Mouse (Mus musculus): ENCODE measurements around the gene Crabp2. TPM values are rescaled to one million over a fixed set of nuclear protein-coding genes. Genes with fewer than 3 reads are reported as not detected.

The Crabp2 gene
- 1 to 10 TPM; 1.8 to 6.7 TPM for polyA plus RNA-seq (2012; fragmentation: generic; extraction: Trizol)

DNA sequence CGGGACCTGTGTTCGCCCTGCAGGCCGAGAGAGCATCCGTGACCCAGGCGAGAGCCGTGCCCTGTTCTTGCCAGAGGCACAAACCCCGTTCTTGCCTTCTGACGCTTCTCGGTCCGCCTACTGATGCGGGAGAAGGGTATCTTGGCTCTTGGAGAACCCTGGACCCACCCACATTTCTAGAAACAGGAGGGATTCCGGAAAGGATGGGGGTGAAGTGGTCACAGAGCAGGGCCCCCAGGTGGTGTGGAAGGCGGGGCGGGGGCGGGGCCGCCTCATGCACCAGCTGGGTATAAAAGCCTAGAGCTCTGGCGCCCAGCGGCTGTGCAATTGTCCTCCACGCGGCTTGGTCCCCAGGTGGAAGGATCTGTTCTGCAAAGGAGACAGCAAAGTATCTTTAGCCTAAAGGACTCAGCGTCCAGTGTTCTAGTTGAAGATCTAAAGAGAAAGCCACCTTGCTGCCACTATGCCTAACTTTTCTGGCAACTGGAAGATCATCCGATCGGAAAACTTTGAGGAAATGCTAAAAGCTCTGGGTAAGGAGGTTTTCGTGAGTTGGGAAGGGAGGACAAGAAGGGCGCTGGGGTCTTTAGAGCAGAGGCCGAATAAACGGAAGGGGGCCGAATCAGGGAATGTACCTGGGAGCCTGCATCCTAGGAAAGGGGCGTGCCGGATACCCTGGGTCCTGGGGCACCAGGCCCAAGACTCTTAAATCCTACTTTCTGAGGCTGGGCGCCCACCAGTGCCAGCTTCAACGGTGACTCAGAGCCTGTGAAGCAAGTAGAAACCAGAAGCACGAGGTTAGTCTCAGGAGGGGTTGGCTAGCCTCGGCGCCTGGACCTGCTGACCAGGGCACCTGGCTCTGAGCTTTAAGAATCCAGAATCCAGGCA, at the start of gene Crabp2:
Gene Crabp2, plus strand, starts transcription at position 289 of the 888 bp plus-strand sequence.

DNA sequence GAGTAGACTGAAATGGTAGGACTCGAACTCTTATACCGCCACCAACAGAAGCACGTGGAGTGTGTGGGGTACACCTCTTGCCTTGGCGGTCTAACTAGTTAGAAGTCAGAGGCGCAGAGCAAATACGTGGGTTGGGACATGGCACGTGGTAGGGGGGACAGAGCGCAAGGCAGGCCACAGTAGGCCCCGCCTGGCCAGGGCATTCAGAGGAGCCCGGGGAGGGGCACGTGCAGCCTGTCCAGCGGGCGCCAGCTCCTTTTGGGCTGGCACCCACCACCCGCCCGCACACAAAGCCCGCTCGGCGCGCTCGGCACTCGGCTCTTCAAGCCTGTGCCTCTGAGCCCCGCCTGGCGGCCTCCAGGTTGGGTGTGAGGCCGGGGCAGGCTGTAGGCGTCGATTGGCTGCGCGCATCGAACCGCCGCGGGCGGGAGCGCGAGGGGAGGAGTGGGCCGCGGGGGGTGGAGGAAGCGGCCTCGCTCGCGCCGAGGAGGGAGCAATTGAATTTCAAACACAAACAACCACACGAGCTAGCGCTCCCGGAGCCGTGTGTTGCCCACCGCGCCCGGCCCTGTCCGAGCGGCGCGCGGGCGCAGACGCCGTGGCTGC, 42.5 kb upstream of the Crabp2 start, which contains the start of gene Hdgf:
Gene Hdgf, plus strand, starts transcription at position 442 of the 606 bp plus-strand sequence.

DNA sequence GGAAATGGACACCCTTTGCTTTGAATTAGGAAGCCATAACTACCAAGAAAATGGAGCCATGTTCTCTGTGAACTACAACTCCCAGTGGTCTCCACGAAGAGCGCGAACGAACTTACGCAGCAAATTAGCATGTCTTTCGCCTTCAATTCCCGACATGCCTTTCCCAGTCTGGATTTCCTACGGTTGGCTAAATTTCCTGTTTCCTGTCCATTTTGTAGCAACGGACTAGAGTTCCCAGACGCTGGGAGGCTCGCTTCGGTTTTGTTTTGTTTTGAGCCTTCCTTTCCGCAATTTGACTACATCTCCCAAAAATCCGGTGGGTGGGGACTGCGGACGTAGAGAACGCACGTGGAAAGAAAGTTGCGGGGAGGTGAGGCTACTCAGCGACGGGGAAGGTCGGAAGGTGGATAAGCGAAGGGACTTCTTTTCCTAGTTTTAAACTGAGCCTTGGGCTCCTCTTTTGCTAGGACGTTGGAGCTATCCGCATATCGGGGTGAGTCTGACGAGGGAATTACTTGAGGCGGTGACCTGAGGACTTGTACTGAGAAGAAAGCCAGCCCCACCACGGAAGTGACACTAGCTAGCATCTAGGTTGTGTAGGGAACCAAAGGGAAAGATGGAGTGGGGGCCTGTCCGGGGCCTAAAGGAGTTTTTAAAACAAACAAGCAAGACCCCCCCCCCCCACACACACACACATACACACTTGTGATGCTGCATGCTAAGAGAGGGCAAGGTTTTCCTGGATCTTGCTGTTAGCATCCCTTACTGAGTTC, 28.9 kb upstream of the Crabp2 start, which contains the start of gene Mrpl24:
Gene Mrpl24, plus strand, starts transcription at position 171 of the 773 bp plus-strand sequence.

DNA sequence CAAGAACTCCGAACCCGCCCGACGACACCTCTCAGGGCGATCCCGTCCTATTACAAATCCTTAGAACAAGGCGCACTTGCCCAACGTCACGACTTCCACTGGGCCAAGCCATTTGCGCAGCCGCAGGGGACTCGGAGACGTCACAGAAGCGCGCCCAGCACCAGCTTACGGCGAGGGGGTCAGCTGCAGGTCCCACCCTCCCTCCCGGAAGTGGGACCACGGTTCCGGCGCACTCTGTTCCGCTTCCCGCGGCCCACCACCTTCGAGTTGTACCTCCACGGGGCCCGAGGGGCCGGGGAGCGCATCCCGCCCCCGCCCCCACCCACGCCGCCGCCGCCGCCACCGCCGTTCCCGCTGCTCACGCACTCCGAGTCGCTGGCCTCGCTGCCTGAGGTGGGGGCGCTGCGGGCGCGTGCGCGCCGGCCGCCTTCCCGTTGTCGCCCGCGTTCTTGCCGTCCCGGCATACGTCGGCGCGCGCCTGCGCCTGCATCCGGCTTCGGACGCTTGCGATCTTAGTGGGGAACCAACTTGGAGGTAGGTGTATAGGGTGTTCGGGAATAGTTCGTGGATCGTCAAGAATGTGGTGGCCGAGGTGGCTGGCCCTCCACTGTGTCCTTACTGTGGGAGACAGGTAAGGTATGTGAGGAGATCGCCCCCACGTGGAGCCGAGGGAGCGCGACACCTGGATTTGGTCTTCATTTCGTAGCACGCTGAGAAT, 18.2 kb upstream of the Crabp2 start, which contains the start of the genes Isg20l2 and Rrnad1:
Gene Isg20l2, plus strand, starts transcription at position 237 of the 718 bp plus-strand sequence.
Gene Rrnad1, minus strand, starts transcription at position 640 of the 718 bp plus-strand sequence.

DNA sequence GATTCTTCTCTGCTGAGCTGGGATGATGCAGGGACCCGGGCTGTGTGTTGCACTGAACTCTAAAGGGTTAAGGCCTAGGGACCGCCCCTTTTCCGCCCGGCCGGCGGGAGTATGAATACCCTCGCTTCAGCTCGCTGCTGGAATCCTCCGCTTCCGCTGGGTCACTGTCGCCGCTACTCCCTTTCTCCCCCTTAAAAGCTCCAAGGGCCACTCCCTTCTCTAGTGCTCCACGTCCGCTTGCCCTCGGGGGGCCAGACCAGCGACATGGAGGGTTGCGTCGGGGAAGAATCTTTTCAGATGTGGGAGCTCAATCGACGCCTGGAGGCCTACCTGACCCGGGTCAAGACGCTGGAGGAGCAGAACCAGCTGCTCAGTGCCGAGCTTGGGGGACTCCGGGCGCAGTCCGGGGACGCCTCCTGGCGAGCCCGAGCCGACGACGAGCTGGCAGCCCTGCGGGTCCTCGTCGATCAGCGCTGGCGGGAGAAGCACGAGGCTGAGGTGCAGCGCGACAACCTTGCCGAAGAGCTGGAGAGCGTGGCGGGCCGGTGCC, 22.5 kb downstream of the Crabp2 start, which contains the start of gene Nes:
Gene Nes, plus strand, starts transcription at position 140 of the 550 bp plus-strand sequence.

DNA sequence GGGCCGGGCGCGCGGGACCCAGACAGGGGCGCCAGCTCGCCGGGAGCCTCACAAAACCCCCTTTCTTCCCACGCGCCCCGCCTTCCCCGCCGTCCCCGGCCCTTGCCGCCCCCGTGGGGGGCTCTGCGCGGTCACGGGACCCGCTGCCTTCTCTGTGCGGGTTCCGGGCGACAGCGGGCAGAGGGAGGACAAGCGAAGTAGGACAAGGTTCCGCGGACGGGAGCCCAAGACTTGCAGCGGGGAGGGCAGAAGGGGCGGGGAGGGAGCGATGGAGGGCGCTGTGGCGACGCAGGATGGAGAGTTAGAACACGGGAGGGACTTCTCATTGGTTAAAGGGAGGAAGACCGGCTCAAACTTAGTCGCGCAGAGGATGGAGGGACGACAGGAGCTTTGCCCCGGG, 51.7 kb downstream of the Crabp2 start, which contains the start of gene Bcan:
Gene Bcan, minus strand, starts transcription at position 50 of the 400 bp plus-strand sequence.

Other genes with a start within 250 kb of the Crabp2 start
- under 1 TPM; 0.28 to 0.38 TPM for gene Lrrc71, start 200.0 kb upstream of the Crabp2 start, polyA plus RNA-seq (2012; fragmentation: generic; extraction: Trizol)
- gene Ntrk1, start 153.5 kb upstream of the Crabp2 start, polyA plus RNA-seq (2012; fragmentation: generic; extraction: Trizol), result not detected
- gene Insrr, start 151.7 kb upstream of the Crabp2 start, polyA plus RNA-seq (2012; fragmentation: generic; extraction: Trizol), result not detected
- 10 to 100 TPM; 13.4 to 32.4 TPM for gene Pear1, start 124.4 kb upstream of the Crabp2 start, polyA plus RNA-seq (2012; fragmentation: generic; extraction: Trizol)
- under 1 TPM in 1 of 2 experiments, not detected in 1; 0.01 TPM for gene Sh2d2a, start 101.9 kb upstream of the Crabp2 start, polyA plus RNA-seq (2012; fragmentation: generic; extraction: Trizol)
- gene Prcc, start 63.1 kb upstream of the Crabp2 start, polyA plus RNA-seq (2012; fragmentation: generic; extraction: Trizol), result 10 to 100 TPM; 30.7 to 50.3 TPM
- gene Hdgf, start 42.3 kb upstream of the Crabp2 start, polyA plus RNA-seq (2012; fragmentation: generic; extraction: Trizol), result 100 to 1,000 TPM; 155 to 249 TPM
- gene Mrpl24, start 29.2 kb upstream of the Crabp2 start, polyA plus RNA-seq (2012; fragmentation: generic; extraction: Trizol), result 10 to 100 TPM; 55.0 to 92.7 TPM
- 10 to 100 TPM in 1 of 2 experiments, 1 to 10 TPM in 1; 3.8 to 16.4 TPM for gene Isg20l2, start 18.4 kb upstream of the Crabp2 start, polyA plus RNA-seq (2012; fragmentation: generic; extraction: Trizol)
- 1 to 10 TPM; 1.3 to 9.6 TPM for gene Rrnad1, start 17.9 kb upstream of the Crabp2 start, polyA plus RNA-seq (2012; fragmentation: generic; extraction: Trizol)
- 1 to 10 TPM; 1.6 to 1.9 TPM for gene Nes, start 22.4 kb downstream of the Crabp2 start, polyA plus RNA-seq (2012; fragmentation: generic; extraction: Trizol)
- not detected for gene Bcan, start 51.6 kb downstream of the Crabp2 start, polyA plus RNA-seq (2012; fragmentation: generic; extraction: Trizol)
- gene Hapln2, start 78.9 kb downstream of the Crabp2 start, polyA plus RNA-seq (2012; fragmentation: generic; extraction: Trizol), result not detected
- 1 to 10 TPM; 8.1 to 8.2 TPM for gene Gpatch4, start 94.4 kb downstream of the Crabp2 start, polyA plus RNA-seq (2012; fragmentation: generic; extraction: Trizol)
- 100 to 1,000 TPM; 274 to 276 TPM for gene Naxe, start 109.8 kb downstream of the Crabp2 start, polyA plus RNA-seq (2012; fragmentation: generic; extraction: Trizol)
- gene Ttc24, start 129.6 kb downstream of the Crabp2 start, polyA plus RNA-seq (2012; fragmentation: generic; extraction: Trizol), result under 1 TPM in 1 of 2 experiments, not detected in 1; 0.05 TPM
- gene Iqgap3, start 133.3 kb downstream of the Crabp2 start, polyA plus RNA-seq (2012; fragmentation: generic; extraction: Trizol), result 10 to 100 TPM; 24.1 to 30.5 TPM
- gene Mef2d, start 193.7 kb downstream of the Crabp2 start, polyA plus RNA-seq (2012; fragmentation: generic; extraction: Trizol), result 10 to 100 TPM in 1 of 2 experiments, 1 to 10 TPM in 1; 7.3 to 18.8 TPM